Mouse (Mus musculus): ENCODE measurements around the gene Mbnl1. TPM values are rescaled to one million over a fixed set of nuclear protein-coding genes. Genes with fewer than 3 reads are reported as not detected.
A peak's percentile ranks its signal among the peaks of the same experiment; 100 is the strongest.

The Mbnl1 gene
- total RNA-seq, 2 experiments from 2014 or later, result 504 to 609 TPM

DNA sequence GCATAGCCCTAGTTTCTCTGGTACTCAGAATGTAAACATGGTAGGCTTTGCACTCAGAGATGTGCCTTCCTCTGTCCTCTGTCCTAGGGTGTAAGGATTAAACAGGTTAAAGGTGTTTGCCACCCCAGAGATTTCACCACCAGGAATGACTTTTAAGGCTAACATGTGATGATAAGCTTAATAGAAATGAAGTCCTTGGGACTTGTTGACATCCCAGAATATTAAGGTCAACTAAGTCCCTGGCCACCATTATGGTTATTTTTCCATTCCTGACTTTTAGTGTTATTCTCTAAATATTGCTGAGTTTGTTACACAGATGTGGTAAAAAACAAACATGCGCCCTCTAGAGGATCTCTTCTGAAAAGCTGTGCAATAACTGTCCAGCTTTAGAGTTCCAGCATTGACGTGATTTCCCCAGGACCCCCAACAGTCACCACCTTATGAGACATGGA is 136.3 kb downstream of the Mbnl1 start:
- DNase-seq, result peak in 1 of 2 experiments; percentile 44

DNA sequence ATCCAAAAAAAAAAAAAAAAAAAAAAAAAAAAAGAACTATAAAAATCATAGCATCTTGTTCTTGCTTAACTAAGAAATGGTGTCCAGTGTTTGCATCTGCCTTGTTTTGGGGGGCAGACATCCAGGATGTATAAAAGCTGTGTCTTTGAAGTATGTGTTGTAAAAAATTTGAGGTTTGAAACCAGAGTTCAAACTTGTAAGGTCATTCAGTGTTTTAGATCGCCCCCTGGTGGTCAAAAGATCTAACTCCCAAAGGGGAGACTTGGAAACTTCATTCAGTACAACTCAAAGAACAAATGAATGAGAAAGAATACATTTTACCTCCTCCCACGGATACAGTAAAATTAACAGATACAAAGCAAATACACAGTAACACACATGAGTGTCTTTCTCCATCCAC is 139.2 kb downstream of the Mbnl1 start:
- peak; percentile 46 to 75 for DNase-seq

DNA sequence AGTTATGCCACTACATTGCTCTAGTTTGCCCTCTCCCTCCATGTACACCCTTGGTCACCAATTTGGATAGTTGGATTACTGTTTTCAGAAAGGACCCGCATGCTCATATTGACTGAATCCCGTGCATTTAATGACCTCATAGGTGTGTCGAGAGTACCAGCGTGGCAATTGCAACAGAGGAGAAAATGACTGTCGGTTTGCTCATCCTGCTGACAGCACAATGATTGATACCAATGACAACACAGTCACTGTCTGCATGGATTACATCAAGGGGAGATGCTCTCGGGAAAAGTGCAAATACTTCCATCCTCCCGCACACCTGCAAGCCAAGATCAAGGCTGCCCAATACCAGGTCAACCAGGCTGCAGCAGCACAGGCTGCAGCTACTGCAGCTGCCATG is 140.5 kb downstream of the Mbnl1 start:
- DNase-seq, result no peak

GRCm38 (mm10) chr3:60614516-60614915 is 141.9 kb downstream of the Mbnl1 start:
- DNase-seq, result no peak

GRCm38 (mm10) chr3:60615057-60615606 is 142.5 kb downstream of the Mbnl1 start:
- DNase-seq, result peak in 1 of 2 experiments; percentile 36

- DNase-seq, result no peak
Measured at GRCm38 (mm10) chr3:60615615-60616014, 143.0 kb downstream of the Mbnl1 start.

DNA sequence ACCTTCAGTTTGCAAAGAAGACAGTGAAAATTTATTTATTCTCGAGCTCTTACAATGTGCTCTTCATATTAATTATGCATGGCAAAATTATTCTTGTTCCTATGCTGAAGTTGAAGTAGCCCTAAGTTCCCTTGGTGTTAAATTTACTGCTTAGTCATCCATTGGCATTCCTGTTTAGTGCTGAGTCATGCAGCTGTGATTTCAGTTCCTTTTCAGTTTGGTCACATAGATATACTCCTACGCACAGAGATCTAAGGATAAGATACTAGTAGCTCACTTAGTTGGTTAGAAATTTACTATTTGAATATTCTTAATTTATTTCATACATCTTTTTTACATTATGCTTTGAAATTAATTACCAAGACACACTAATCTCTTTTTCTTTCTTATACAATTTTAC is 143.5 kb downstream of the Mbnl1 start:
- no peak for DNase-seq

GRCm38 (mm10) chr3:60617643-60618042 is 145.0 kb downstream of the Mbnl1 start:
- DNase-seq, result no peak

DNA sequence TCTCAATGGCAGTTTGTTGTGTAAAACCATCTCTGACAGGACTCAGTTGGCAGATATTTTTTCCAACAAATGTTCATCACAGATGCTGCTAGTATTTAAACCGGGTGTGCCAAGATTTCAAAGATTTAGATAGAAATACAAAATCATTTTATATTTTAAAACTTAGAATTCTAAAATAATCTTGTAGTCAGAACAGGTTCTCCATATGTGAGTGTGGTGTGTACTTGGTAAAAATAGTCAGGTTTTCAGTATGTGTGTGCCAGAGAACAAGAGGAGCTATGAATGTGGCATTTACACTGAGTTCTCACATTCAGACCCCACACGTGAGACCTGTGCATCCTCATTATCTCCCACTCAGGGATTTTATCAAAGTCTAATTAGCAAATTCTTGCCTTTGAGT is 147.6 kb downstream of the Mbnl1 start:
- DNase-seq, result no peak

GRCm38 (mm10) chr3:60631183-60631582 is 158.6 kb downstream of the Mbnl1 start:
- DNase-seq, result no peak

GRCm38 (mm10) chr3:60631754-60632153 is 159.1 kb downstream of the Mbnl1 start:
- DNase-seq, result no peak

GRCm38 (mm10) chr3:60632796-60633466 is 160.3 kb downstream of the Mbnl1 start:
- no peak for DNase-seq

DNA sequence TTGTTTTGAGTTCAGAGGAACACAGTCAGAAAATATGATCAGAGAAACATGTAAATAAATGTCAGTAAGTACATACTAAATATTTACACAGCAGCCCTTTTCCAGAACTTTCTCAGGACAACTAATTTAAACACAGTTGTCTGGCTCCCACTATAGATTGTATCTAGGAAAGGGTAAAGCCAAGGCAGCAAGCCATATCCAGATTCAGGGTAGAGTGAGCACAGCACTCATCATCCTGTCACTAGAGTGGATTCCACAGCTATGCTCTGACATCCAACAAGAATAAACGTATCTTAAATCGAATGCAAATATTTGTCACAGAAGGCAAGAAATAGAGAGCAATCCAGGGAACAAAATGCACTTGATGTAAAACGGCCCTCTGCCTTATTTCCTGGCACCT is 165.9 kb downstream of the Mbnl1 start:
- no peak for DNase-seq

DNA sequence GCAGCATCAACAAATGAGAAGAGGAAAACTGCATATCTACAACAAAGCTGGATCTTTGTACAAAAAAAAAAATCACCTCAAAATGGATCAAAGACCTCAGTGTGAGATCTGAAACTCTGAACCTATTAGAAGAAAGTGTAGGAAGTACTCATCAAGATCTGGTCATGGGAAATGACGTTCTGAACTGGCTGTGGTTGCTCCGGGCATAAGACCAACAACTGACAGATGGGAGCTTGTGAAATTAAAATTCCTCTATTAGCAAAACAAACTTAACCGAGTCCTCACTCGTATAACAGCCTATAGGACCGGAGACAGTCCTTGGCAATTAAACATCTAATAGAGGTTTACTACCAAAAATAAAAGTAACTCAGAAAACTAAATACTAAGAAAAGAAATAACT is 166.5 kb downstream of the Mbnl1 start:
- DNase-seq, result no peak

DNA sequence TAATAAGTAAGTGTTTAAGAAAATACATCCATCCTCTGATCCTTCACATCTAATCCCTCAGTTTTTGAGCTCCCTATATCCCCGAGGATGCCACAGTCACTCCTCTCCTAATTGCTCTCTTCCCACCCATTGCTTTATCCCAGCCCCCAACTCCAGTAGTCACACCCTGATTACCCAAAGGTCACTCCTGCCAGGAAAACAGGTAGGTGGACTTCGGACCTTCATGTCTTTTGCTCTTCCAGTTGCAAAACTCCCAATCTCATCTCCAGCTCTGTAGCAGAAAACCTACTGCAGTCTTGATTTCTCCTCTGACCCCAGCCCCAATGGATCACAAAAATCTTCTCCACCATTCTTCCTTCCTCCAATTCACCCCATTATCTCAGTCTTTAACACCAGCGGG is 169.6 kb downstream of the Mbnl1 start:
- DNase-seq, result no peak

DNA sequence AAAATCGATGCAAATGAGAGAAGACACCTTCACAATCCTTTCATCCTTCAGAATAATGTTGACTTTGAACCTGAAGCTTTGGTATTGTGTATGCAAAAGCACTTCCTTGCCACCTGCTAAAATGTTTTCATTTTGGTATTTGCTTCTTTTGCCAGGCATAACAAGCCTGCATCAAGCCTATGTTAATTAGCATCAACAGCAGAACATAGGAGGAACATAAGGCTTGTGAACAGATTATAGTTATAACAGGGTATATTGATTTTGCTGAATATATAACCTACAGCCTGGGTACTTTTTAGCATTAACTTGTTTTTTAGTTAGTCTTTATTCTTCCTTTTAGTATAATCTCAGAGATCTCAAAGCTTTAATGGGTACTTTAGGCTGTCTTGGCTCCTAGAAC is 172.9 kb downstream of the Mbnl1 start:
- no peak for DNase-seq

DNA sequence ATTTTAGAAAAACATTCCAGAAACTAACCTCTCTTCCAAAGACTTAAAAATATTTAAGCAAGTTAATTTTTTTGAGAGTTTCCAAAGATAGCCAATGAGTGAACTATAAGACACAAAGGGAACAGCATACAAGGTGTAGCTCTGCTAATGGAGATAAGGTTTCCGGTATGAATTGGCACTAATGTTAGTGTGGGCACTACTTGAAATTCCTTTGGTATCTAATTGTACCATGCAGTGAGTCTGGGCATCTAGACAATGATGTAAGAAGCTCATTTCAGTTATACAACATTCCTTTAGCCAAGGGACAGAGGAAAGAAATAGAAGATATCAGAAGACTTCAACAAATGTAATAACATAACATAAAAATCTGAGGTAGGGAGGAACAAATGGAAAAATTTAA is 175.7 kb downstream of the Mbnl1 start:
- DNase-seq, result no peak

GRCm38 (mm10) chr3:60660762-60661161 is 188.1 kb downstream of the Mbnl1 start:
- no peak for DNase-seq
